Mouse (Mus musculus) kidney, postnatal 10 days (tissue): ENCODE measurements around the gene Spred2.

Experiments
- DNase-seq: peaks from one replicate; pipeline ENCODE4 v3.0.0; 2021; ENCODE audit warnings: mixed read lengths

Spred2 gene

GRCm38 (mm10) chr11:19925976-19926842, 2.0 kb downstream of the Spred2 start:
- peak; percentile 57 for DNase-seq

DNA sequence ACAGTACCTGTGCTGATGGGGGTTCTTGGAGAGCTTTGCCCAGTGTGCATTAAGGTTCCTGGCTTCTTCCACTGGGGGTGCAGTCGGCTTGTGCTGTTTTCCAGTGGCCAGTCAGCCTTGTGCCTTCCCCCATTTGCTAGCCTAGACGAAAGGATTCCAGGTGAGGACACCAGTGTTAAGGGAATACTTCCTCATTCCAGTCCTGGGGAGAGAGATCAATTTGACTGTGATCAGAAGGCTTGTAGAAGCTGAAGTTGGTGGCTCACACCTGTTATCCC, 2.6 kb downstream of the Spred2 start:
- no peak for DNase-seq

DNA sequence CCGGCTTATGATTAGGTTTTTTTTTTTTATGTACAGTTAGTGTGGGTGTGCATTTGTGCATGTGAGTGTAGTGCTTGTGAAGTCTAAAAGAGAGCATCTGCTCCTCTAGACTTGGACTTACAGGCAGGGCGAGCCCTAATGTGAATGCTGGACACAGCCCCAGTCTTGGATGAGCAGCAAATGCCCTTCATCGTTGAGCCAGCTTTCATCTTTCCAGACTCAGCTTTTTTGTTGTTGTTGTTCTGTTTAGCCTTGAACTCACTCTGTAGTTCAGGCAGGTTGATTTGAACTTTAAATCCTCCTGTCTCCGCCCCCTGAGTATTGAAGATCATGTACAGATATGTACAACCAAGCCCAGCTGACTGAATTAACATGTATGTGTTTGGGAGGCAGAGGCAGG, 4.5 kb downstream of the Spred2 start:
- DNase-seq = no peak

- DNase-seq = no peak
Observed at GRCm38 (mm10) chr11:19929087-19929865, 5.1 kb downstream of the Spred2 start.

- no peak for DNase-seq
Observed at GRCm38 (mm10) chr11:19931569-19932230, 7.5 kb downstream of the Spred2 start.

GRCm38 (mm10) chr11:19932983-19933511, 8.9 kb downstream of the Spred2 start:
- DNase-seq = no peak

- peak; percentile 32 for DNase-seq
Observed at GRCm38 (mm10) chr11:19935524-19936354, 11.6 kb downstream of the Spred2 start.

DNA sequence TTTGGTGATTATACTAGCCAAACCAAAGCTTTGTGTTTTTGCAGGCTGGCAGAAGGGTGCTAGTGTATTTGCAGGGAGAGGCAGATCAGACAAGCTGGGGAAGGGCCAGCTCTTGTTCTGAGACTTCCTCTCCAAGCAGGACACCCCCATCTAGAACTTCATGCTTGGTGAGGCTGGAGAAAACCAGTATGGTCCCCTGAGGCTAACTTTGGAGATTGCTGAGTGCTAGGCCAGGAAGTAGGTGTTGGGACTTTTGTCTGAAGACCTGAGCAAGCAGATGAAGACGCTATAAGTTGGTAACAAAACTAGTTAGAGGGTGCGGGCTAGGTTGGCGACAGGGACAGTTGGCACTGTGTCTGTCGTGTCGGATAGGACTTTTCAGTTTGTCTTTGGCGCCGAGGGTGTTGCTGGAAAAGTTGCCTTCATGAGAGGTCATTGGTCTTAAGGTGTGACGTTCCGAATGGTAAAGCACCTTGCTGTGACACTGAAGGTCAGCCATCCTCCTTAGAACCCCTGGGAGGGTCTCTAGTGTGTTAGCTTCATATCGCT, 14.4 kb downstream of the Spred2 start:
- no peak for DNase-seq

DNA sequence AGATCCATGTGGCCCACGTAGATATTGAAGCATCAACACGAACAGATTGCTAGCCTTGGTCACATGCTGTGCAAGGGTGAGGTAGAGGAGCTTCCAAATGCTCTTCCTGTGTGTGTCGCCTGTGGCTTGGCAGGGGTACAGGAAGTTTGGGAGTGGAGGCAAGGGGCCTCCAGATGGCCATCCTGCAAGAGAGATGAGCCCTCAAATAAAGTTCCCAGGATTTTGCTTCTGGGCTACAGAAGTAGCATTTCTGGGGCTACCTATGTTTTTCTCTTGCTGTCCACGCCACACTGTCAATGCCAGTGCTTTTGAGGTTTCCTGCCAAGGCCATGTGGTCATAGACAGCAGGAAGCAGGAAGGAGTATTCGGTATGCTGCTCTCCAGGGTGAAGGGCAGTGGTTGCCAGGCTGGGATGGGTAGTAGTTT, 15.1 kb downstream of the Spred2 start:
- DNase-seq = peak; percentile 38

DNA sequence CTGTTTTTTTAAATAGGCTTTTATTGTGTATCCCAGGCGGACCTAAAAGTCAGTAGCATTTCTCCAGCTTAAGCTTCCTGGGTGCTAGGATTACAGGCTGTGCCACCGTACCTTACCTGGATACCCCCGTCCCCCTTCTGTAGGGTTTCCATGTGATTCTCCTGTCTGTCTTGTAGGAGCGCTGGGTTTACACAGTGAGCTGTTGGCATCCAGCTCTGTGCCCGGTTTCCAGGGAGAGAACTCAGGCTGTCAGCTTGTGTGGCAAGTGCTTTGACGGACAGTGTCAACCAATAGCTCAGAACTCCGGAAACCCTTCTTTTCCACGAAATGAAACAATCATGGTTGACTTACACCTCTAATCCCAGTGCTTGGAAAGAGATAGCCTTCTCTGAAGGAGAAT, 15.7 kb downstream of the Spred2 start:
- no peak for DNase-seq

- DNase-seq = no peak
Observed at GRCm38 (mm10) chr11:19941156-19941777, 17.1 kb downstream of the Spred2 start.

DNA sequence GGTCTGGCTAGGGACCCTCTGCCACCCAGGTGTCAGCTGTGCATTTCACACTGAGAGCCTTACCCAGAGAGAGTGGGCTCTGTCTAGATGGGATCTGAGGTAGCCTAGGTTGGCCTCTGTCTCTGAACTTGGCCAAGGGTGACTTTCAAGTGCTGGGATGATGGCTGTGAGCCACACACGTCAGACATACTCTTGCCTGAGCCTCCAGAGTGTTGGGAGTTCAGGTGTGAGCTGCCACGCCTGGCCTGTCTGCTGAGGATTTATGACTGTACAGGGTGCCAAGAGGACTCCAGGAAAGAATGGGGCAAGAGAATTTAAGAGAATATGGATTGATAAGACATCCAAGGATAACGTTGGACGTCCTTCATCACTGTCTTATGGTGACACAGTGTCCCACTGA, 17.8 kb downstream of the Spred2 start:
- DNase-seq = no peak

DNA sequence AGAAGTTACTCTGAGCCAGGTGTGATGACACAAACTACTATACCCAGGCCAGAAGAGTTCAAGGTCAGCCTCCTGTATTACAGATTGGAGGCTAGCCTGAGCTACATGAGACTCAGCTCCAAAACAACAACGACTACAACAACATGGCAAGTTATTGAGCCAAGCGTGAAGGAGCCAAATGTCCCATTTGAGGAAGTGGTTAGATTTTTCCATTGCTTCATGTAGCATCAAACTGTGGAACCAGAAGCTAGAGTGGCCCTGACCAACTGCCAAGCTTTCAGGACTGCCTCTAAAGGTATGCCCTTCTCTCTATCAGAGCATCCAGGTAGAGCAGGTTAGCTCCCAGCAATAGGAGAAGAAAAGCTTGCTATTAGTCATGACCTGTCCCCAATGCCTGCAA, 19.6 kb downstream of the Spred2 start:
- DNase-seq = no peak

GRCm38 (mm10) chr11:19944701-19945100, 20.5 kb downstream of the Spred2 start:
- no peak for DNase-seq

GRCm38 (mm10) chr11:19946721-19947120, 22.5 kb downstream of the Spred2 start:
- DNase-seq = no peak

DNA sequence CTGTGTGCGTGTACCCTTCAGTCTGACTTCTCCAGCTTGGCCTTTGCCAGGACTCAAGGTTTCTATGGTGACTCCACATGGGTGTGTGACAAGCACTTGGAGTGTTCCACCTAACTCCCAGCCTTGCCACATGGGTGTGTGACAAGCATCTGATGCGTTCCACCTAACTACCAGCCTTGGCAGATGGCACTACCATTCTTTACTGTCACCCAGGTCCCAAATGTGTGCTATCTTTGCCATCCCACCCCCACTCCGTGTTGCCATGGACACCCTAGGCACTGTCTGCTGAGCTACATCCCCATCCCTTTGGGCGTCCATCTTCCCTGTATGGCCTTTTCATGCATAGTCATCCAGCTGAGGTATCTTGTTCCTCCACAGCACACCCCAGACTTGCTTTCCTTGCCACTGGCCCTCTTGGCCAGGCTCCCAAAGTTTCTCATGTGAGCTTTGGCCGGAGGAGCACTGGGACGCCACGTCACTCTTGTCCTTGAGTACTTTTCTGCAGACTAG, 23.5 kb downstream of the Spred2 start:
- peak; percentile 66 for DNase-seq

DNA sequence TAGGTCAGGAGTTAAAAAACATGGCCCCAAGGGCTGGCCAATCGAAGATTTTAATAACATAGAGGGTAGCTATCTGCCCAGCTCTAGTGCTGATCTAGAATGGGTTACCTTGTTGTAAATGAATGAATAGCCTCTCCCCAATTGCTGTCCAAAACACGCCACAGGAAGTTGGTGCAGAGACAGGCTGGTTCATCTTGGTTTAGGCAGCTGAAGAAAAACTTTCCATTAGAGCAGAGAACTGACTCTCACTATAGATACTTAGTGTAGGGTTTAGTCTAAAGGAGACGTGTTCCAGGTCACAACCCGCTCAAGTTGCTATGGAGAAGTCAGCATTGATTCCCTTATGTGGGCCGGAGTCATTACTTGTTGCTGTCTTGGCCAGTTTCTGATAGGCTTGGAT, 25.6 kb downstream of the Spred2 start:
- DNase-seq = no peak

GRCm38 (mm10) chr11:19950169-19950568, 26.0 kb downstream of the Spred2 start:
- DNase-seq = no peak

DNA sequence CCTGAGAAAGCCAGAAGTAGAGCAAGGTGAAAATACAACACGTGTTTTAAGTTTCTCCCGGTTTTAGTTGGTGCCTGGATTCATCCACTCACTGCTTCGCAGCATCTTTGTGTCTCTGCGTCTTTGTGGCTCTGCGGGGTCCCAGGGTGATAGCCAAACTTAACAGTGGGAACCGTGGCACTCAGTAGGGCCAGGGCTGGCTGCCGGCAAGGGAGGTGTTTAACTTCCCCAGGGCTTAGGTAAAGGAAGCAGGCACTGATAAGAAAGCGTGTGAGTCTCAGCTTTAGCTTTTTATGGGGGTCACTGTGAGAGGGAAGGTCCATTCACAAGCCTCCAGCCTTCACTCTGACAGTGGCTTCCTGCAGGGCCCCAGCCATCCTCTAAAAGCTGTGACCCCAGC, 28.8 kb downstream of the Spred2 start:
- no peak for DNase-seq

GRCm38 (mm10) chr11:19953919-19954318, 29.7 kb downstream of the Spred2 start:
- DNase-seq = no peak

DNA sequence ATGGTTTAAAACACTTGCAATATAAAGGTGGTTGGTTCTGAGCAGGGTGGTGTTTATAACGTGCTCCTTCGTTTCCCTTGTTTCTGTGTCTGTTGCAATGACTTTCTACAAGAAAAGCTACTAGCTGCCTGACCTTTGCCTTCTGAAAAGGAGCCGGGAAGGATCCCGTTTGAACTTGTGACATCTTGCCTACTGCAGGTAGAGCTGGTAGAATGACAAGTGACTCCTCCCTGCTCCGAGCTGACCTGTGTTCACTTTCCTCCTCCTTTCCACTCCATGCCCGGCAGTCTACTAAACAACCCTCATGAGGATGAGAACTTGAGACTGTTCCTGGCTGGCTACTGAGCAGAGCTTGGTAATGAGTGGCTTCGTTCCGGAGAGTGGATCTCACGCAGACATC, 30.9 kb downstream of the Spred2 start:
- no peak for DNase-seq

DNA sequence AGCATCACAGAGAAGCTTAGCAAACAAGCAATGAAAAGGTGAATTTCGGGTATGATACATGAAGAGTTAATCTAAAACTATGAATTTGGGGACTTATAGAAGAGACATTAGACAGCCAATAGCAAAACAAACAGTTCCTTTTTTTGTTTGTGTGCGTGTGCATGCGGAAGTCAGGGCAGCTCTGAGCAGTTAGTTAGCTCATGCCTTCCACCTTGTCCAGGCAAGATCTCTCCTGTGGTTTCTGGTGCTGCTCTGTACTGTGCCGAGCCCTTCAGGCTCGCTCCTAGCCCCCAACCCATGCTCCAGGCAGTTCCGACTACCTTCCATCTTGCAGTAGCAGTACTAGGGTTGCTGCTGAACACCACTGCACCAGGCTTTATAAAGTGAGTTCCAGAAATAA, 31.5 kb downstream of the Spred2 start:
- no peak for DNase-seq
